9 mouse cellular contexts compared by ENCODE assay signal in genomic region chr1:89631747-89632146, GRCm38 (mm10).
DNase-seq lines count a peak whose midpoint lies in the region; ATAC-seq and TF ChIP-seq lines count a peak whose summit lies in the region.
"Had no signal": no experiment of that assay in that cellular context is flagged by ENCODE, and none has a peak within 500 bp of the region (broad histone marks: within the 10 kb centered on the region; RNA-seq: fewer than 3 reads in every experiment).

No protein-coding gene starts in this region.

- peak; percentile 52 for DNase-seq in CD4-positive, CD25-positive, alpha-beta regulatory T cell, adult 2 months (ENCODE audit: low read depth, low spot score)
- DNase-seq in layer of hippocampus, adult 2 months (ENCODE audit: low spot score in 2 of 2), result peak; percentile 37 to 49
- DNase-seq in layer of hippocampus, postnatal 25 days (ENCODE audit: extremely low spot score in 1 of 2, low spot score in 1 of 2), result no peak
- DNase-seq in c-Kit-positive CD71-negative TER-119-negative erythroid progenitor cells, embryonic 14.5 days (ENCODE audit: low read depth), result peak; percentile 50
- DNase-seq in lung, postnatal 36 days, result peak; percentile 71
- DNase-seq in right cerebral cortex, postnatal 36 days (ENCODE audit: low spot score in 2 of 2), result no peak
- DNase-seq in left cerebral cortex, adult 11 months (ENCODE audit: low spot score), result no peak

- TF ChIP-seq CTCF in layer of hippocampus, adult 2 months (conservative IDR thresholded peaks at IDR 0.05), result peak; percentile 85

- H3K27ac ChIP-seq in layer of hippocampus, adult 2 months, result no peak overlapping the region
- H3K27ac ChIP-seq: limb, embryonic 12.5 days had no signal

- no peak for ATAC-seq in CD4-positive, CD25-positive, alpha-beta regulatory T cell, adult 4 months

- no peak overlapping the region for H3K4me3 ChIP-seq in layer of hippocampus, adult 2 months
- H3K4me3 ChIP-seq: limb, embryonic 12.5 days had no signal

Comparison
In these comparisons a context has a peak if more than half of its experiments do, and no peak if none do; other contexts are left out.
1. DNase-seq: peak in CD4-positive, CD25-positive, alpha-beta regulatory T cell, adult 2 months (single experiment), layer of hippocampus, adult 2 months (2 of 2), c-Kit-positive CD71-negative TER-119-negative erythroid progenitor cells, embryonic 14.5 days (single experiment) and lung, postnatal 36 days (single experiment); none in layer of hippocampus, postnatal 25 days (0 of 2), right cerebral cortex, postnatal 36 days (0 of 2) and left cerebral cortex, adult 11 months (single experiment).